Mouse (Mus musculus) hindbrain, embryonic 11.5 days (tissue): Measurements from ENCODE around the gene Pdap1. TPM values are rescaled to one million over a fixed set of nuclear protein-coding genes. Genes with fewer than 3 reads are reported as not detected.

Source experiments
- ATAC-seq: fragments of 200-750 bp; cut with Nextera tagmentation; 2 replicates; pipeline ENCODE4 v1.8.0; 2017; ENCODE audit warnings: mild to moderate bottlenecking, moderate TSS enrichment, moderate library complexity; ENCODE audit not compliant: low FRiP score
- DNase-seq: peaks from one replicate; pipeline ENCODE4 v3.0.0-alpha.2; 2015; ENCODE audit warnings: low spot score
- H3K27ac ChIP-seq: fragments of 300-500 bp; sonication (generic); 2 replicates; pipeline ENCODE4 v1.5.1; 2014; ENCODE audit warnings: mild to moderate bottlenecking, low read depth, low read length
- H3K27me3 ChIP-seq: fragments of 300-500 bp; sonication (generic); 2 replicates; pipeline ENCODE4 v1.6.1; 2014; ENCODE audit warnings: mild to moderate bottlenecking, low read length, moderate library complexity, mixed read lengths; ENCODE audit not compliant: control insufficient read depth, insufficient read depth
- H3K36me3 ChIP-seq: fragments of 300-500 bp; sonication (generic); 2 replicates; pipeline ENCODE4 v1.6.1; 2014; ENCODE audit warnings: mild to moderate bottlenecking, low read length, moderate library complexity, mixed read lengths; ENCODE audit not compliant: control insufficient read depth, insufficient read depth
- H3K4me1 ChIP-seq: fragments of 300-500 bp; sonication (generic); replicated peaks from 2 replicates; pipeline ENCODE4 v1.6.1; 2014; ENCODE audit warnings: low read length, mixed read lengths; ENCODE audit not compliant: control insufficient read depth, insufficient read depth
- H3K4me2 ChIP-seq: fragments of 300-500 bp; sonication (generic); replicated peaks from 2 replicates; pipeline ENCODE4 v1.6.1; 2014; ENCODE audit warnings: mild to moderate bottlenecking, low read depth, low read length
- H3K4me3 ChIP-seq: fragments of 300-500 bp; sonication (generic); 2 replicates; pipeline ENCODE4 v1.5.1; 2014; ENCODE audit warnings: low read depth, low read length
- H3K9ac ChIP-seq: fragments of 300-500 bp; sonication (generic); 2 replicates; pipeline ENCODE4 v1.6.1; 2014; ENCODE audit warnings: low read depth, low read length
- H3K9me3 ChIP-seq: fragments of 300-500 bp; sonication (generic); 2 replicates; pipeline ENCODE4 v1.6.1; 2016; ENCODE audit warnings: low read length; ENCODE audit not compliant: control insufficient read depth
- WGBS: fragments of 180-500 bp; shearing (Covaris S2); extraction: QIAGEN DNeasy Blood & Tissue Kit; methylation state at CpG from one replicate; pipeline ENCODE4 v1.1.7; 2014; 5-methylcytosine and 5-hydroxymethylcytosine counted together
- polyA plus RNA-seq: library from polyadenylated mRNA; unstranded; fragments of >200 nt; fragmentation: Nextera tagmentation; extraction: Ambion mirVana; gene quantifications from 2 replicates; pipeline ENCODE4 v1.2.1, GENCODE M21; 2014

The Pdap1 gene
- polyA plus RNA-seq, 1 experiment from 2014 or later = 138 TPM

GRCm38 (mm10) chr5:145116316-145116715, 23.7 kb downstream of the Pdap1 start:
- H3K27me3 ChIP-seq = peaks cover 6% of the 10 kb centered on the region
- 56% methylated on average over 4 of the region's 4 CpGs for WGBS
- no peak overlapping the region for H3K9ac ChIP-seq
- no peak overlapping the region for H3K4me2 ChIP-seq
- H3K4me3 ChIP-seq = no peak overlapping the region
- no peaks in the 10 kb centered on the region for H3K4me1 ChIP-seq
- DNase-seq (no peak), ATAC-seq (no peak)
- no peaks in the 10 kb centered on the region for H3K36me3 ChIP-seq
- no peak overlapping the region for H3K27ac ChIP-seq
- no peaks in the 10 kb centered on the region for H3K9me3 ChIP-seq

DNA sequence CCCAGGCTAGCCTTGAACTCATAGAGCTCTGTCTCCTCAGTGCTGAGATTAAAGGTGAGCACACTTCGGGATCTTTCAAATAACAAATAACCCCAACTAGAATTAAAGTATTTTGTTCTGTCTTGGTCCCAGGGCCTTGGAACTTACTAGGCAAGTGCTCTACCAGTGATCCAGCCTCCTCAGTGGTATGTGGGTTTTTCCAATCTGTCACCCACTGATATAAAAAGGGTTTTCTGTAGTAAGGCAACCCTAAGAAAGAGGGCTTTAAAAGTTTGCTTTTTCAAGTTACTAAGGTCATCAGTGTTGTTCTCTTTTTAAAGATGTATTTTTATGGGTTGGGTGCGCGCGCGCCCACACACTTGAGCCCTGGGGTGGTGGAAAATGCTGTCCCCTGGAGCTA, 24.3 kb downstream of the Pdap1 start:
- Histone ChIP-seq H3K4me2 (no peak overlapping the region), H3K4me3 (no peak overlapping the region), H3K36me3 (no peaks in the 10 kb centered on the region), H3K27ac (no peak overlapping the region), H3K9me3 (no peaks in the 10 kb centered on the region), H3K27me3 (peaks cover 6% of the 10 kb centered on the region), H3K4me1 (no peaks in the 10 kb centered on the region), H3K9ac (no peak overlapping the region)
- WGBS = 93% methylated on average over 5 of the region's 5 CpGs
- DNase-seq (no peak), ATAC-seq (no peak)

DNA sequence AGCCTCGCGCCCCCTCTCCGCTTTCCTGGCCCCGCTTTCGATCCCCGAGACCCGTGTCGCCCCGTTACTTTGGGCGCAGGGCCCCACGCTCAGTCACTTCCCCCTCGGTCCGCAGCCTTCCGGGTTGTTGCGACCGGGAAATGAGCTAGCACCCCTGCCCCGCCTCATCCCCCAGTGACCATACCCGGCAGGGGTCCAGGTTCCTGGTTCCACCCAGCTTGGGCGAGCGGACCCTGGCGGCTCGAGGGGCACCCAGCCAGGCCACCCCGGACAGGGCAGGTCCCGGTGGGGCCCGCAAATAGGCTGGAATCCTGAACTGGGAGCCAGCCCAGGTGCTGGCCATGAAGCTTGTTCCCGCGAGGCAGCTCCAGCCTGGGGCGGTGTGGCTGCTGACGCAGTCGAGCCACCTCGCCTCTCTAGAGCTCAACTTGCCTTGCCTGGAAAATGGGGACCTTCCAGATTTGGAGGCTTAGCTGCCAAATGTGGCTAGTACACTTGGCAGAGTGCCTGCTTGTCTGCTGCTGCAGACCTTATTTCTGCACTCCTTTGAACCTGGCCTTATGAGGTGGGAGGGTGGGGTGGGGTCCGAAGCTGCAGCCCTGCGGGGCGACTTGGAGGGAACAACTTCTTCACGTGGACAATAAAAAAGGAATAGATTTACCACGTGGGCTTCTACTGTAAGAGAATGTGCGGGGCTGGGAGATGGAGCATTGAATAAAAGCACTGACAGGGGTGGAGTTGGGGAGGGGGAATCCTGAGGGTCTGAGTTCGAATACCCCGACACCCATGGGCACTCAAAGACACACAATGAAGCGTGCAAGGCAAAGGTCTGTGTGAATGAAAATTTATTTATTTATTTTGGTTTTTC, 25.2 kb downstream of the Pdap1 start:
- DNase-seq (peak; percentile 39), ATAC-seq (no peak)
- H3K27me3 ChIP-seq = peaks cover 6% of the 10 kb centered on the region
- no peaks in the 10 kb centered on the region for H3K36me3 ChIP-seq
- WGBS = 19% methylated on average over 40 of the region's 40 CpGs
- H3K4me1 ChIP-seq = no peaks in the 10 kb centered on the region
- H3K4me3 ChIP-seq = peak overlapping the region; percentile 38
- no peaks in the 10 kb centered on the region for H3K9me3 ChIP-seq
- H3K4me2 ChIP-seq = peak overlapping the region; percentile 45
- peak overlapping the region; percentile 42; the same call in 1 of the 2 replicates for H3K9ac ChIP-seq
- no peak overlapping the region for H3K27ac ChIP-seq

DNA sequence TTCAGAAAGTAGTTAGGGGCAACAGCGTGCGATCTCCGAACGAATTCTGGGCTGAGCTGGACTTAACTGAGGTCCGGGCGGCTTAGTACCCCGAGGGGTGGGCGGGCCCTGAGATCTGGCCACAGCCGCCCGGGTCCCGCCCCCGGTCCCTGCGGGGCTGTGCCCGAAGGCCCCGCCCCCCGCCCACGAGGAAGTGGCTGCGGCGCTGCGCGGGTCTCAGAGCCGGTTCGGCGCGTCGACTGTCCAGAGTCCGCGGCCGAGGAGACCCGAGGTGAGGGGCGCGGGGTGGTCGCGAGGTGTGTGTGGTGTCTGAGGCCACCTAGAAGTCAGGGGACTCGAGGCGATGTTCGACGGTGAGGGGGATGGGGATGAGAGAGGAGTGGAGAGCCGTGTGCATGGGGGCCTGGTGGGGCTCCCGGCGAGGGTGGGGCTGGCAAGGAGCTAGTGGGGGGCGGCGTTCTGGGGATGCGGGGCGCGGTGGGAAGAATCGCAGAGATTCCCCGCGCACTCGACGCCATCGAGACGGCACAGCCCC, 25.9 kb downstream of the Pdap1 start, which contains the start of gene Arpc1b:
Arpc1b (plus strand) TSS at position 145 of the 535 bp plus-strand sequence.
- Histone ChIP-seq H3K9me3 (no peaks in the 10 kb centered on the region), H3K27ac (no peak within 1 kb of the TSS), H3K9ac (peak within 1 kb of the TSS; percentile 42; the same call in 1 of the 2 replicates), H3K4me3 (peak within 1 kb of the TSS; percentile 38), H3K27me3 (peaks cover 6% of the 10 kb centered on the region), H3K36me3 (no peaks in the 10 kb centered on the region), H3K4me1 (no peaks in the 10 kb centered on the region), H3K4me2 (peak within 1 kb of the TSS; percentile 45)
- DNase-seq (peak; percentile 68), ATAC-seq (peak; percentile 67)
- WGBS = under 1% methylated on average over 41 of the region's 53 CpGs

- Histone ChIP-seq H3K4me1 (no peaks in the 10 kb centered on the region), H3K9me3 (no peaks in the 10 kb centered on the region), H3K27me3 (peaks cover 6% of the 10 kb centered on the region), H3K4me2 (no peak overlapping the region), H3K9ac (no peak overlapping the region), H3K36me3 (no peaks in the 10 kb centered on the region), H3K4me3 (no peak overlapping the region), H3K27ac (no peak overlapping the region)
- no peak for DNase-seq
- 54% methylated on average over 2 of the region's 2 CpGs for WGBS
- no peak for ATAC-seq
These were observed 26.6 kb downstream of the Pdap1 start for GRCm38 (mm10) chr5:145113416-145113815.

DNA sequence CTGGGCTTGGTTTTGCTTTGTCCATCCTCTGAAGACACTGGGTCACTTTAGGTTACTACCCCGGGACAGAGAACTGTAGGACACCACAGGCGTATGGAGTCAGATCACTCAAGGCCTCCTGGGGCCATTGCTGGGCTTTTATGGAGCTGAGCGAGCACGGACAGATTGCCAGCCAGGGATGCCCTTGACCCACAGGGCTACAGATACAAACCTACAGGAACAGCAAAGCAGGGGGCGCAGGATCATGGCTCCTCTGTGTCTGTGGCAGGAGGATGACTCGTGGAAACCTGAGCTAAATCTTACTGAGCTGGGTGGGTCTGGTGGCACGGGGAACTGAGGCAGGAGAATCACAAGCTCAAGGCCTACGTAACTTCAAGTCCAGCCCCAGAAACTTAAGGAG, 27.5 kb downstream of the Pdap1 start:
- Histone ChIP-seq H3K36me3 (no peaks in the 10 kb centered on the region), H3K4me3 (no peak overlapping the region), H3K9ac (no peak overlapping the region), H3K27ac (no peak overlapping the region), H3K4me2 (no peak overlapping the region), H3K9me3 (no peaks in the 10 kb centered on the region), H3K27me3 (peaks cover 6% of the 10 kb centered on the region), H3K4me1 (no peaks in the 10 kb centered on the region)
- 81% methylated on average over 8 of the region's 8 CpGs for WGBS
- DNase-seq (no peak), ATAC-seq (no peak)

- H3K9ac ChIP-seq = no peak overlapping the region
- H3K36me3 ChIP-seq = peaks cover 3% of the 10 kb centered on the region
- H3K27ac ChIP-seq = no peak overlapping the region
- DNase-seq (no peak), ATAC-seq (no peak)
- no peaks in the 10 kb centered on the region for H3K4me1 ChIP-seq
- H3K27me3 ChIP-seq = peaks cover 6% of the 10 kb centered on the region
- no peak overlapping the region for H3K4me2 ChIP-seq
- WGBS = 90% methylated on average over 6 of the region's 6 CpGs
- no peak overlapping the region for H3K4me3 ChIP-seq
- no peaks in the 10 kb centered on the region for H3K9me3 ChIP-seq
These were observed 29.6 kb downstream of the Pdap1 start for GRCm38 (mm10) chr5:145110401-145110800.

- Histone ChIP-seq H3K27ac (no peak overlapping the region), H3K27me3 (no peaks in the 10 kb centered on the region), H3K36me3 (peaks cover 14% of the 10 kb centered on the region), H3K9me3 (no peaks in the 10 kb centered on the region), H3K4me1 (no peaks in the 10 kb centered on the region), H3K4me3 (no peak overlapping the region), H3K4me2 (no peak overlapping the region), H3K9ac (no peak overlapping the region)
- DNase-seq (no peak), ATAC-seq (no peak)
- WGBS = 93% methylated on average over 9 of the region's 9 CpGs
These were observed 34.3 kb downstream of the Pdap1 start for GRCm38 (mm10) chr5:145105694-145106275.
